Mouse (Mus musculus) limb, embryonic 14.5 days (tissue): ENCODE data around the gene Sox8. TPM values are rescaled to one million over a fixed set of nuclear protein-coding genes. Genes with fewer than 3 reads are reported as not detected.

Source experiments
- ATAC-seq: fragments of 200-750 bp; cut with Nextera tagmentation; 2 replicates; pipeline ENCODE4 v1.8.0; 2017; ENCODE audit warnings: low read depth, moderate number of reproducible peaks, moderate TSS enrichment; ENCODE audit not compliant: low FRiP score
- DNase-seq: peaks from one replicate; pipeline ENCODE4 v3.0.0-alpha.2; 2015; ENCODE audit warnings: low spot score
- H3K27ac ChIP-seq: fragments of 300-500 bp; sonication (generic); replicated peaks from 2 replicates; pipeline ENCODE4 v1.5.1; 2014; ENCODE audit warnings: low read depth, mild to moderate bottlenecking, low read length, moderate library complexity, mixed read lengths
- H3K27me3 ChIP-seq: fragments of 300-500 bp; sonication (generic); 2 replicates; pipeline ENCODE4 v1.6.1; 2014; ENCODE audit warnings: low read length, mixed read lengths; ENCODE audit not compliant: control insufficient read depth, insufficient read depth
- H3K36me3 ChIP-seq: fragments of 300-500 bp; sonication (generic); 2 replicates; pipeline ENCODE4 v1.6.1; 2014; ENCODE audit warnings: mild to moderate bottlenecking, low read length, moderate library complexity, mixed read lengths; ENCODE audit not compliant: control insufficient read depth, insufficient read depth
- H3K4me1 ChIP-seq: fragments of 300-500 bp; sonication (generic); 2 replicates; pipeline ENCODE4 v1.6.1; 2014; ENCODE audit warnings: antibody characterized with exemption, low read length, mixed read lengths; ENCODE audit not compliant: control insufficient read depth, insufficient read depth
- H3K4me2 ChIP-seq: fragments of 300-500 bp; sonication (generic); replicated peaks from 2 replicates; pipeline ENCODE4 v1.6.1; 2014; ENCODE audit warnings: low read depth, mild to moderate bottlenecking, low read length, moderate library complexity; ENCODE audit not compliant: severe bottlenecking
- H3K4me3 ChIP-seq: fragments of 300-500 bp; sonication (generic); replicated peaks from 2 replicates; pipeline ENCODE4 v1.5.1; 2014; ENCODE audit warnings: low read length
- H3K9ac ChIP-seq: fragments of 300-500 bp; sonication (generic); 2 replicates; pipeline ENCODE4 v1.6.1; 2014; ENCODE audit warnings: mild to moderate bottlenecking, low read depth, low read length, moderate library complexity; ENCODE audit not compliant: severe bottlenecking
- H3K9me3 ChIP-seq: fragments of 300-500 bp; sonication (generic); 2 replicates; pipeline ENCODE4 v1.6.1; 2016; ENCODE audit warnings: low read length; ENCODE audit not compliant: control insufficient read depth
- POLR2A ChIP-seq: fragments of 200-500 bp; IDR thresholded peaks from 2 replicates; pipeline ENCODE4 v1.8.0; 2012; ENCODE audit warnings: inconsistent platforms, mild to moderate bottlenecking, moderate library complexity, borderline replicate concordance; ENCODE audit not compliant: insufficient read depth, insufficient read length; ENCODE audit errors: extremely low read depth
- WGBS: fragments of 180-500 bp; shearing (Covaris S2); extraction: QIAGEN DNeasy Blood & Tissue Kit; methylation state at CpG from one replicate; pipeline ENCODE4 v1.1.7; 2014; 5-methylcytosine and 5-hydroxymethylcytosine counted together
- polyA plus RNA-seq, 2 experiments: library from polyadenylated mRNA; depleted of rRNA in 1 of 2; stranded (reverse) in 1 of 2; unstranded in 1 of 2; fragments of >200 nt; fragmentation: Nextera tagmentation in 1 of 2; extraction: Ambion mirVana in 1 of 2; gene quantifications; 2 replicates each; pipeline versions ENCODE4 v1.2.1 to v1.2.3; 2012 to 2014

Sox8 gene
- polyA plus RNA-seq, 2 experiments, result 16.3 to 16.7 TPM

GRCm38 (mm10) chr17:25610151-25610550, 39.7 kb upstream of the Sox8 start:
- ATAC-seq (no peak), DNase-seq (peak; percentile 59)
- Histone ChIP-seq H3K9me3 (no peaks in the 10 kb centered on the region), H3K27me3 (no peaks in the 10 kb centered on the region), H3K4me3 (no peak overlapping the region), H3K9ac (no peak overlapping the region), H3K4me1 (peaks cover 20% of the 10 kb centered on the region), H3K4me2 (no peak overlapping the region), H3K36me3 (peaks cover 17% of the 10 kb centered on the region), H3K27ac (no peak overlapping the region)
- 48% methylated on average over 9 of the region's 9 CpGs for WGBS
- no peak for TF ChIP-seq POLR2A

- H3K9me3 ChIP-seq, result no peaks in the 10 kb centered on the region
- no peak overlapping the region for H3K4me3 ChIP-seq
- WGBS, result 66% methylated on average over 3 of the region's 3 CpGs
- no peak for ATAC-seq
- no peak overlapping the region for H3K4me2 ChIP-seq
- H3K4me1 ChIP-seq, result peaks cover 26% of the 10 kb centered on the region
- no peak overlapping the region for H3K9ac ChIP-seq
- DNase-seq, result no peak
- no peak for TF ChIP-seq POLR2A
- no peak overlapping the region for H3K27ac ChIP-seq
- no peaks in the 10 kb centered on the region for H3K27me3 ChIP-seq
- peaks cover 17% of the 10 kb centered on the region for H3K36me3 ChIP-seq
These were observed 39.0 kb upstream of the Sox8 start for GRCm38 (mm10) chr17:25609506-25609828.

GRCm38 (mm10) chr17:25608821-25609505, 38.5 kb upstream of the Sox8 start:
- Histone ChIP-seq H3K4me2 (no peak overlapping the region), H3K4me1 (peaks cover 29% of the 10 kb centered on the region), H3K9me3 (no peaks in the 10 kb centered on the region), H3K27me3 (no peaks in the 10 kb centered on the region), H3K9ac (no peak overlapping the region), H3K27ac (0 out of 2 replicates have a peak overlapping the region, but pooled peaks have one; percentile 13), H3K4me3 (no peak overlapping the region), H3K36me3 (peaks cover 14% of the 10 kb centered on the region)
- TF ChIP-seq POLR2A, result no peak
- ATAC-seq (peak; percentile 38; the same call in 1 of the 2 replicates), DNase-seq (no peak)
- WGBS, result 61% methylated on average over 10 of the region's 10 CpGs

- 83% methylated on average over 11 of the region's 11 CpGs for WGBS
- H3K27ac ChIP-seq, result no peak overlapping the region
These were observed 37.8 kb upstream of the Sox8 start for GRCm38 (mm10) chr17:25608137-25608785.

GRCm38 (mm10) chr17:25604234-25604633, 33.7 kb upstream of the Sox8 start:
- 11% methylated on average over 5 of the region's 5 CpGs for WGBS
- DNase-seq (no peak), ATAC-seq (no peak)
- H3K36me3 ChIP-seq, result peaks cover 11% of the 10 kb centered on the region
- no peak overlapping the region for H3K27ac ChIP-seq
- no peak for TF ChIP-seq POLR2A
- no peak overlapping the region for H3K4me2 ChIP-seq
- H3K4me1 ChIP-seq, result peaks cover 19% of the 10 kb centered on the region
- H3K27me3 ChIP-seq, result no peaks in the 10 kb centered on the region
- no peaks in the 10 kb centered on the region for H3K9me3 ChIP-seq
- no peak overlapping the region for H3K4me3 ChIP-seq
- no peak overlapping the region for H3K9ac ChIP-seq

More at GRCm38 (mm10) chr17:25608137-25608785, 37.8 kb upstream of the Sox8 start:
- H3K9ac ChIP-seq, result no peak overlapping the region
- H3K27me3 ChIP-seq, result no peaks in the 10 kb centered on the region
- H3K36me3 ChIP-seq, result peaks cover 11% of the 10 kb centered on the region
- no peak overlapping the region for H3K4me2 ChIP-seq
- H3K9me3 ChIP-seq, result no peaks in the 10 kb centered on the region
- no peak overlapping the region for H3K4me3 ChIP-seq
- H3K4me1 ChIP-seq, result peaks cover 33% of the 10 kb centered on the region
- ATAC-seq (no peak; the same call in 1 of the 2 replicates), DNase-seq (no peak)
- no peak for TF ChIP-seq POLR2A
